ENCODE assay signal across 13 mouse cellular contexts in genomic region chr10:58258466-58258865, GRCm38 (mm10). TPM values are rescaled to one million over a fixed set of nuclear protein-coding genes. Genes with fewer than 3 reads are reported as not detected.
DNase-seq lines count a peak whose midpoint lies in the region; ATAC-seq and TF ChIP-seq lines count a peak whose summit lies in the region.
"Had no signal": no experiment of that assay in that cellular context is flagged by ENCODE, and none has a peak within 500 bp of the region (broad histone marks: within the 10 kb centered on the region; RNA-seq: fewer than 3 reads in every experiment).

No protein-coding gene starts in this region.

- DNase-seq in forebrain, postnatal 0 days, result no peak
- no peak for DNase-seq in forebrain, embryonic 10.5 days (ENCODE audit: extremely low spot score, low spot score)
- DNase-seq in liver, embryonic 14.5 days (ENCODE audit: low read depth in 3 of 3, low spot score in 3 of 3), result no peak
- DNase-seq in liver, embryonic 11.5 days (ENCODE audit: low spot score), result no peak
- DNase-seq in ES-CJ7 (ENCODE audit: low read depth, low spot score), result peak; percentile 58
- peak; percentile 50 for DNase-seq in induced T-regulatory cell, adult 2 months (ENCODE audit: low read depth)
- no peak for DNase-seq in spleen, postnatal 36 days (ENCODE audit: low spot score in 2 of 2)
- DNase-seq in left cerebral cortex, adult 11 months (ENCODE audit: low spot score), result no peak
- DNase-seq: left cerebral cortex, postnatal 4 days; right cerebral cortex, postnatal 25 days had no signal

- ATAC-seq in forebrain, postnatal 0 days, result no peak
- no peak for ATAC-seq in liver, embryonic 14.5 days (ENCODE audit: insufficient read depth)
- no peak for ATAC-seq in liver, embryonic 11.5 days (replicated peaks; ENCODE audit: low FRiP score)

- no peak overlapping the region for H3K9ac ChIP-seq in forebrain, postnatal 0 days
- H3K9ac ChIP-seq in liver, embryonic 14.5 days (replicated peaks), result no peak overlapping the region
- H3K9ac ChIP-seq in liver, embryonic 11.5 days (ENCODE audit: low read depth, low read length), result no peak overlapping the region
- H3K9ac ChIP-seq: heart, embryonic 15.5 days; neural tube, embryonic 12.5 days had no signal

- no peak overlapping the region for H3K4me3 ChIP-seq in forebrain, postnatal 0 days (ENCODE audit: low read depth, low read length)
- no peak overlapping the region for H3K4me3 ChIP-seq in forebrain, embryonic 10.5 days
- H3K4me3 ChIP-seq in liver, embryonic 14.5 days (ENCODE audit: insufficient read depth in 1 of 2, low read depth in 2 of 2, low read length in 2 of 2), result no peak overlapping the region
- H3K4me3 ChIP-seq in liver, embryonic 11.5 days (ENCODE audit: low read depth, low read length), result no peak overlapping the region
- H3K4me3 ChIP-seq: heart, embryonic 15.5 days; neural tube, embryonic 12.5 days had no signal

- no peaks in the 10 kb centered on the region for H3K9me3 ChIP-seq in forebrain, postnatal 0 days (ENCODE audit: low read length)
- no peaks in the 10 kb centered on the region for H3K9me3 ChIP-seq in forebrain, embryonic 10.5 days
- no peaks in the 10 kb centered on the region for H3K9me3 ChIP-seq in liver, embryonic 14.5 days (ENCODE audit: control insufficient read depth, low read length)
- no peaks in the 10 kb centered on the region for H3K9me3 ChIP-seq in liver, embryonic 11.5 days (ENCODE audit: control insufficient read depth, low read length)
- H3K9me3 ChIP-seq: heart, embryonic 15.5 days; neural tube, embryonic 12.5 days had no signal

- peaks cover 25% of the 10 kb centered on the region for H3K36me3 ChIP-seq in forebrain, postnatal 0 days (ENCODE audit: insufficient read depth)
- peaks cover 52% of the 10 kb centered on the region for H3K36me3 ChIP-seq in forebrain, embryonic 10.5 days (replicated peaks)
- no peaks in the 10 kb centered on the region; the same call in 1 of the 2 replicates for H3K36me3 ChIP-seq in liver, embryonic 14.5 days (replicated peaks; ENCODE audit: control insufficient read depth, insufficient read depth, low read depth)
- peaks cover 6% of the 10 kb centered on the region for H3K36me3 ChIP-seq in liver, embryonic 11.5 days (ENCODE audit: control insufficient read depth, insufficient read depth, low read length)

- no peak overlapping the region for H3K27ac ChIP-seq in forebrain, postnatal 0 days (ENCODE audit: low read depth, low read length)
- H3K27ac ChIP-seq in forebrain, embryonic 10.5 days, result no peak overlapping the region
- no peak overlapping the region for H3K27ac ChIP-seq in liver, embryonic 14.5 days
- H3K27ac ChIP-seq in liver, embryonic 11.5 days (ENCODE audit: low read depth, low read length), result no peak overlapping the region
- H3K27ac ChIP-seq: heart, embryonic 15.5 days; neural tube, embryonic 12.5 days had no signal

- no peak overlapping the region for H3K4me2 ChIP-seq in forebrain, postnatal 0 days (ENCODE audit: low read depth)
- no peak overlapping the region for H3K4me2 ChIP-seq in liver, embryonic 14.5 days (ENCODE audit: low read depth)
- H3K4me2 ChIP-seq in liver, embryonic 11.5 days, result no peak overlapping the region
- H3K4me2 ChIP-seq: heart, embryonic 15.5 days; neural tube, embryonic 12.5 days had no signal

- TF ChIP-seq EP300 in liver, embryonic 14.5 days (IDR thresholded peaks at IDR 0.05; ENCODE audit: low read depth), result no peak

- TF ChIP-seq CTCF in forebrain, postnatal 0 days (IDR thresholded peaks at IDR 0.05; ENCODE audit: low read depth), result peak; percentile 21; the same call in 1 of the 2 replicates
- peak; percentile 36; the same call in 1 of the 2 replicates for TF ChIP-seq CTCF in liver, embryonic 14.5 days (IDR thresholded peaks at IDR 0.05; ENCODE audit: low read depth)

- 79% methylated on average over 5 of the region's 5 CpGs for WGBS in forebrain, postnatal 0 days
- 82% methylated on average over 5 of the region's 5 CpGs for WGBS in forebrain, embryonic 10.5 days
- WGBS in liver, embryonic 14.5 days (ENCODE audit: insufficient replicate concordance), result 65% methylated on average over 5 of the region's 5 CpGs
- 69% methylated on average over 5 of the region's 5 CpGs for WGBS in liver, embryonic 11.5 days

- H3K27me3 ChIP-seq in forebrain, postnatal 0 days (ENCODE audit: insufficient read depth, low read length), result no peaks in the 10 kb centered on the region
- no peaks in the 10 kb centered on the region for H3K27me3 ChIP-seq in forebrain, embryonic 10.5 days (ENCODE audit: poor library complexity, severe bottlenecking)
- no peaks in the 10 kb centered on the region for H3K27me3 ChIP-seq in liver, embryonic 14.5 days (ENCODE audit: control insufficient read depth, insufficient read depth, low read length)
- H3K27me3 ChIP-seq in liver, embryonic 11.5 days (replicated peaks; ENCODE audit: control insufficient read depth, insufficient read depth, low read length), result no peaks in the 10 kb centered on the region
- H3K27me3 ChIP-seq: heart, embryonic 15.5 days; neural tube, embryonic 12.5 days had no signal

- H3K4me1 ChIP-seq in forebrain, postnatal 0 days (ENCODE audit: insufficient read depth), result 0 out of 2 replicates have a peak, but pooled peaks cover 6% of the 10 kb centered on the region
- peaks cover 14% of the 10 kb centered on the region for H3K4me1 ChIP-seq in forebrain, embryonic 10.5 days
- H3K4me1 ChIP-seq in liver, embryonic 14.5 days (replicated peaks; ENCODE audit: control insufficient read depth in 2 of 2, insufficient read depth in 2 of 2, low read length in 1 of 2), result peaks cover 6 to 8% of the 10 kb centered on the region in 2 experiments
- H3K4me1 ChIP-seq in liver, embryonic 11.5 days (replicated peaks; ENCODE audit: control insufficient read depth, insufficient read depth, low read length), result peaks cover 6% of the 10 kb centered on the region; the same call in 1 of the 2 replicates

RNA-seq across cellular contexts. Expression of gene Gcc2, which starts 3.2 kb away (rescaled TPM):
- 33.9 and 36.7 TPM in 2 replicates for total RNA-seq in forebrain, postnatal 0 days (2014; rRNA removed)
- 67.0 and 96.5 TPM in 2 replicates for polyA plus RNA-seq in forebrain, postnatal 0 days (2015; fragmentation: Nextera tagmentation; extraction: Ambion mirVana)
- 46.1 and 52.5 TPM in 2 replicates for polyA plus RNA-seq in forebrain, embryonic 10.5 days (2016; fragmentation: Nextera tagmentation; extraction: Ambion mirVana)
- 5.8 and 9.4 TPM in 2 replicates for polyA plus RNA-seq in liver, embryonic 14.5 days (2012; rRNA removed)
- polyA plus RNA-seq in liver, embryonic 14.5 days (2014; fragmentation: Nextera tagmentation; extraction: Ambion mirVana), result 20.1 and 20.6 TPM in 2 replicates
- polyA plus RNA-seq in liver, embryonic 11.5 days (2014; fragmentation: Nextera tagmentation; extraction: Ambion mirVana), result 37.1 and 37.6 TPM in 2 replicates

RNA-seq across cellular contexts. Expression of gene Gm4981, which starts 22.0 kb away (rescaled TPM):
- not detected in 2 replicates for total RNA-seq in forebrain, postnatal 0 days (2014; rRNA removed)
- not detected in 2 replicates for polyA plus RNA-seq in forebrain, postnatal 0 days (2015; fragmentation: Nextera tagmentation; extraction: Ambion mirVana)
- polyA plus RNA-seq in forebrain, embryonic 10.5 days (2016; fragmentation: Nextera tagmentation; extraction: Ambion mirVana), result not detected in 2 replicates
- polyA plus RNA-seq in liver, embryonic 14.5 days (2012; rRNA removed), result not detected in 2 replicates
- polyA plus RNA-seq in liver, embryonic 14.5 days (2014; fragmentation: Nextera tagmentation; extraction: Ambion mirVana), result not detected in 2 replicates
- not detected in 2 replicates for polyA plus RNA-seq in liver, embryonic 11.5 days (2014; fragmentation: Nextera tagmentation; extraction: Ambion mirVana)
- total RNA-seq: left cerebral cortex, postnatal 4 days; megakaryocyte, adult 5-6 weeks had no signal
- polyA plus RNA-seq: heart, embryonic 15.5 days; neural tube, embryonic 12.5 days had no signal

RNA-seq across cellular contexts. Expression of gene Duxf3, which starts 26.0 kb away (rescaled TPM):
- total RNA-seq in forebrain, postnatal 0 days (2014; rRNA removed), result 0.76 TPM in 1 of 2 replicates, not detected in the other
- polyA plus RNA-seq in forebrain, postnatal 0 days (2015; fragmentation: Nextera tagmentation; extraction: Ambion mirVana), result not detected in 2 replicates
- not detected in 2 replicates for polyA plus RNA-seq in forebrain, embryonic 10.5 days (2016; fragmentation: Nextera tagmentation; extraction: Ambion mirVana)
- polyA plus RNA-seq in liver, embryonic 14.5 days (2012; rRNA removed), result not detected in 2 replicates
- not detected in 2 replicates for polyA plus RNA-seq in liver, embryonic 14.5 days (2014; fragmentation: Nextera tagmentation; extraction: Ambion mirVana)
- not detected in 2 replicates for polyA plus RNA-seq in liver, embryonic 11.5 days (2014; fragmentation: Nextera tagmentation; extraction: Ambion mirVana)
- total RNA-seq: left cerebral cortex, postnatal 4 days; megakaryocyte, adult 5-6 weeks had no signal
- polyA plus RNA-seq: heart, embryonic 15.5 days; neural tube, embryonic 12.5 days had no signal

RNA-seq across cellular contexts. Expression of gene AW822073, which starts 33.7 kb away (rescaled TPM):
- not detected in 2 replicates for total RNA-seq in forebrain, postnatal 0 days (2014; rRNA removed)
- not detected in 2 replicates for polyA plus RNA-seq in forebrain, postnatal 0 days (2015; fragmentation: Nextera tagmentation; extraction: Ambion mirVana)
- not detected in 2 replicates for polyA plus RNA-seq in forebrain, embryonic 10.5 days (2016; fragmentation: Nextera tagmentation; extraction: Ambion mirVana)
- not detected in 2 replicates for polyA plus RNA-seq in liver, embryonic 14.5 days (2012; rRNA removed)
- not detected in 2 replicates for polyA plus RNA-seq in liver, embryonic 14.5 days (2014; fragmentation: Nextera tagmentation; extraction: Ambion mirVana)
- polyA plus RNA-seq in liver, embryonic 11.5 days (2014; fragmentation: Nextera tagmentation; extraction: Ambion mirVana), result not detected in 2 replicates
- total RNA-seq: left cerebral cortex, postnatal 4 days; megakaryocyte, adult 5-6 weeks had no signal
- polyA plus RNA-seq: heart, embryonic 15.5 days; neural tube, embryonic 12.5 days had no signal

Comparison
In these comparisons a context has a peak if more than half of its experiments do, and no peak if none do; other contexts are left out.
1. DNase-seq: peak in ES-CJ7 (single experiment) and induced T-regulatory cell, adult 2 months (single experiment); none in forebrain, postnatal 0 days (single experiment), forebrain, embryonic 10.5 days (single experiment), liver, embryonic 14.5 days (0 of 3), liver, embryonic 11.5 days (single experiment), spleen, postnatal 36 days (0 of 2) and left cerebral cortex, adult 11 months (single experiment).